13 mouse cellular contexts compared by ENCODE assay signal in genomic region chr12:79766116-79766515, GRCm38 (mm10).
DNase-seq lines count a peak whose midpoint lies in the region; ATAC-seq and TF ChIP-seq lines count a peak whose summit lies in the region.
"Had no signal": no experiment of that assay in that cellular context is flagged by ENCODE, and none has a peak within 500 bp of the region (broad histone marks: within the 10 kb centered on the region; RNA-seq: fewer than 3 reads in every experiment).

No protein-coding gene starts in this region.

- H3K27me3 ChIP-seq in forebrain, embryonic 10.5 days (ENCODE audit: poor library complexity, severe bottlenecking), result no peaks in the 10 kb centered on the region
- H3K27me3 ChIP-seq in forebrain, embryonic 14.5 days (replicated peaks; ENCODE audit: control insufficient read depth, insufficient read depth, low read length), result no peaks in the 10 kb centered on the region
- no peaks in the 10 kb centered on the region for H3K27me3 ChIP-seq in kidney, embryonic 15.5 days
- H3K27me3 ChIP-seq in stomach, embryonic 15.5 days (replicated peaks), result no peaks in the 10 kb centered on the region
- H3K27me3 ChIP-seq in stomach, postnatal 0 days (ENCODE audit: control insufficient read depth, insufficient read depth, low read length), result no peaks in the 10 kb centered on the region
- H3K27me3 ChIP-seq in limb, embryonic 10.5 days (ENCODE audit: low read depth, poor library complexity, severe bottlenecking), result no peaks in the 10 kb centered on the region
- H3K27me3 ChIP-seq: embryonic facial prominence, embryonic 13.5 days had no signal

- TF ChIP-seq CTCF in stomach, postnatal 0 days (IDR thresholded peaks at IDR 0.05; ENCODE audit: low read depth), result no peak

- no peaks in the 10 kb centered on the region for H3K9me3 ChIP-seq in forebrain, embryonic 10.5 days
- no peaks in the 10 kb centered on the region for H3K9me3 ChIP-seq in forebrain, embryonic 14.5 days (replicated peaks; ENCODE audit: control insufficient read depth, low read length)
- H3K9me3 ChIP-seq in kidney, embryonic 15.5 days (replicated peaks), result no peaks in the 10 kb centered on the region
- H3K9me3 ChIP-seq in stomach, embryonic 15.5 days, result no peaks in the 10 kb centered on the region
- no peaks in the 10 kb centered on the region for H3K9me3 ChIP-seq in stomach, postnatal 0 days (ENCODE audit: control insufficient read depth, low read length)
- no peaks in the 10 kb centered on the region for H3K9me3 ChIP-seq in limb, embryonic 10.5 days (replicated peaks)
- H3K9me3 ChIP-seq: embryonic facial prominence, embryonic 13.5 days had no signal

- peak overlapping the region; percentile 63; the same call in 1 of the 2 replicates for H3K27ac ChIP-seq in forebrain, embryonic 10.5 days
- H3K27ac ChIP-seq in forebrain, embryonic 14.5 days (ENCODE audit: low read depth, low read length), result no peak overlapping the region
- H3K27ac ChIP-seq in kidney, embryonic 15.5 days, result no peak overlapping the region
- H3K27ac ChIP-seq in stomach, embryonic 15.5 days, result peak overlapping the region; percentile 3; the same call in 1 of the 2 replicates
- no peak overlapping the region for H3K27ac ChIP-seq in stomach, postnatal 0 days (replicated peaks)
- 0 out of 2 replicates have a peak overlapping the region, but pooled peaks have one; percentile 1 for H3K27ac ChIP-seq in limb, embryonic 10.5 days
- H3K27ac ChIP-seq: embryonic facial prominence, embryonic 13.5 days; layer of hippocampus, adult 2 months had no signal

- no peak for ATAC-seq in forebrain, embryonic 14.5 days
- no peak for ATAC-seq in kidney, embryonic 15.5 days (replicated peaks; ENCODE audit: low FRiP score)
- ATAC-seq in stomach, embryonic 15.5 days (ENCODE audit: insufficient read depth, low FRiP score, low read depth), result no peak
- ATAC-seq in stomach, postnatal 0 days (ENCODE audit: low FRiP score, low TSS enrichment), result no peak

- H3K4me2 ChIP-seq in forebrain, embryonic 14.5 days (ENCODE audit: low read length), result no peak overlapping the region
- no peak overlapping the region for H3K4me2 ChIP-seq in kidney, embryonic 15.5 days
- no peak overlapping the region for H3K4me2 ChIP-seq in stomach, embryonic 15.5 days
- no peak overlapping the region for H3K4me2 ChIP-seq in stomach, postnatal 0 days (replicated peaks; ENCODE audit: low read depth)
- H3K4me2 ChIP-seq: embryonic facial prominence, embryonic 13.5 days had no signal

- no peak overlapping the region for H3K4me3 ChIP-seq in forebrain, embryonic 10.5 days
- H3K4me3 ChIP-seq in forebrain, embryonic 14.5 days (ENCODE audit: low read depth, low read length), result no peak overlapping the region
- H3K4me3 ChIP-seq in kidney, embryonic 15.5 days (replicated peaks), result no peak overlapping the region
- H3K4me3 ChIP-seq in stomach, embryonic 15.5 days (replicated peaks), result no peak overlapping the region
- H3K4me3 ChIP-seq in stomach, postnatal 0 days (ENCODE audit: low read depth, low read length), result no peak overlapping the region
- no peak overlapping the region for H3K4me3 ChIP-seq in limb, embryonic 10.5 days
- H3K4me3 ChIP-seq: embryonic facial prominence, embryonic 13.5 days; layer of hippocampus, adult 2 months had no signal

- WGBS in forebrain, embryonic 10.5 days, result 84% methylated on average over 6 of the region's 6 CpGs
- 81% methylated on average over 6 of the region's 6 CpGs for WGBS in forebrain, embryonic 14.5 days
- whole genome bisulfite sequencing in kidney, embryonic 15.5 days, result 87% methylated on average over 6 of the region's 6 CpGs
- WGBS in stomach, embryonic 15.5 days, result 65% methylated on average over 6 of the region's 6 CpGs
- WGBS in stomach, postnatal 0 days, result 57% methylated on average over 6 of the region's 6 CpGs
- WGBS in limb, embryonic 10.5 days, result 92% methylated on average over 6 of the region's 6 CpGs

- H3K36me3 ChIP-seq in forebrain, embryonic 10.5 days (replicated peaks), result no peaks in the 10 kb centered on the region
- no peaks in the 10 kb centered on the region for H3K36me3 ChIP-seq in forebrain, embryonic 14.5 days (ENCODE audit: control insufficient read depth, insufficient read depth, low read length)
- no peaks in the 10 kb centered on the region for H3K36me3 ChIP-seq in kidney, embryonic 15.5 days
- no peaks in the 10 kb centered on the region for H3K36me3 ChIP-seq in stomach, embryonic 15.5 days
- H3K36me3 ChIP-seq in stomach, postnatal 0 days (ENCODE audit: control insufficient read depth, insufficient read depth, low read length), result no peaks in the 10 kb centered on the region
- no peaks in the 10 kb centered on the region for H3K36me3 ChIP-seq in limb, embryonic 10.5 days
- H3K36me3 ChIP-seq: embryonic facial prominence, embryonic 13.5 days had no signal

- TF ChIP-seq EP300 in stomach, postnatal 0 days (optimal IDR thresholded peaks at IDR 0.05), result no peak

- H3K9ac ChIP-seq in forebrain, embryonic 14.5 days (ENCODE audit: low read length), result no peak overlapping the region
- H3K9ac ChIP-seq in kidney, embryonic 15.5 days, result no peak overlapping the region
- H3K9ac ChIP-seq in stomach, embryonic 15.5 days, result no peak overlapping the region
- no peak overlapping the region for H3K9ac ChIP-seq in stomach, postnatal 0 days (ENCODE audit: low read length)
- H3K9ac ChIP-seq: embryonic facial prominence, embryonic 13.5 days had no signal

- DNase-seq in forebrain, embryonic 10.5 days (ENCODE audit: extremely low spot score, low spot score), result no peak
- no peak for DNase-seq in forebrain, embryonic 14.5 days (ENCODE audit: low spot score)
- DNase-seq in kidney, adult 18-20 months, result peak; percentile 40
- no peak for DNase-seq in stomach, postnatal 0 days (ENCODE audit: low spot score)
- no peak for DNase-seq in limb, embryonic 10.5 days (ENCODE audit: low spot score)
- DNase-seq: adrenal gland, postnatal 25 days; lung, adult 2 months; midbrain, embryonic 14.5 days; right cerebral cortex, postnatal 14 days had no signal

- peaks cover 34% of the 10 kb centered on the region for H3K4me1 ChIP-seq in forebrain, embryonic 10.5 days
- no peaks in the 10 kb centered on the region for H3K4me1 ChIP-seq in forebrain, embryonic 14.5 days (ENCODE audit: control insufficient read depth, insufficient read depth, low read length)
- peaks cover 22% of the 10 kb centered on the region for H3K4me1 ChIP-seq in kidney, embryonic 15.5 days
- 0 out of 2 replicates have a peak, but pooled peaks cover 11% of the 10 kb centered on the region for H3K4me1 ChIP-seq in stomach, embryonic 15.5 days
- H3K4me1 ChIP-seq in stomach, postnatal 0 days (replicated peaks; ENCODE audit: control insufficient read depth, insufficient read depth), result peaks cover 6% of the 10 kb centered on the region; the same call in 1 of the 2 replicates
- peaks cover 14% of the 10 kb centered on the region; the same call in 1 of the 2 replicates for H3K4me1 ChIP-seq in limb, embryonic 10.5 days

Comparison
In these comparisons a context has a peak if more than half of its experiments do, and no peak if none do; other contexts are left out.
1. H3K27ac ChIP-seq: peak in forebrain, embryonic 10.5 days (single experiment), stomach, embryonic 15.5 days (single experiment) and limb, embryonic 10.5 days (single experiment); none in forebrain, embryonic 14.5 days (single experiment), kidney, embryonic 15.5 days (single experiment) and stomach, postnatal 0 days (single experiment).